Mouse (Mus musculus): ENCODE data around the gene Herc4.

DNA sequence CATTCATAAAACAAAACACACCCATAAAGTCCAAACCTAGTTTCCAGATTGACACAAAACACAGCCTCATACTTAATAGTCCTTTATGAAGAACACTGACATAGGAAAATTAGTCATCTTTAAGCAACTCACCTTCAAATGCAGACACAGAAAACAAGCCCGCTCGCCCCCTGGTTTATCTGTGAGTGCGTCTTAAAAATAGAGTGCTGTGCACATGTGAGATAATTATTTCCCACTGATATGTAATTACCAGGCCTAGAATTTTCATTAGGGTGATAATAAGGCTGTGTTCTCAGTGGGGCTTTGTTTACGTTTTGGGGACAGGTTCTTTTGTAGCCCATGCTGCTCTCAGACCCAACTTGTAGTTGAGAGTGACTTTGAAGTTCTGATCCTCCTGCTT, 44.6 kb upstream of the Herc4 start:
- TF ChIP-seq EP300 (IDR thresholded peaks at IDR 0.05) (no peak), CTCF (IDR thresholded peaks at IDR 0.05) (no peak)
